Mouse (Mus musculus) forebrain, postnatal 0 days (tissue): Measurements from ENCODE around the gene Gpc4. TPM values are rescaled to one million over a fixed set of nuclear protein-coding genes. Genes with fewer than 3 reads are reported as not detected.

Source experiments
- ATAC-seq: fragments of 200-750 bp; cut with Nextera tagmentation; 2 replicates; pipeline ENCODE4 v1.8.0; 2017; ENCODE audit warnings: mild to moderate bottlenecking, moderate library complexity
- DNase-seq: peaks from one replicate; pipeline ENCODE4 v3.0.0-alpha.2; 2015
- H3K27ac ChIP-seq: fragments of 300-500 bp; sonication (generic); 2 replicates; pipeline ENCODE4 v1.5.1; 2014; ENCODE audit warnings: low read depth, mild to moderate bottlenecking, antibody characterized with exemption, low read length, moderate library complexity, mixed read lengths
- H3K27me3 ChIP-seq: fragments of 300-500 bp; sonication (generic); 2 replicates; pipeline ENCODE4 v1.6.1; 2014; ENCODE audit warnings: mild to moderate bottlenecking, low read length, mixed read lengths; ENCODE audit not compliant: insufficient read depth
- H3K36me3 ChIP-seq: fragments of 300-500 bp; sonication (generic); 2 replicates; pipeline ENCODE4 v1.6.1; 2014; ENCODE audit warnings: mild to moderate bottlenecking, moderate library complexity; ENCODE audit not compliant: insufficient read depth
- H3K4me1 ChIP-seq: fragments of 300-500 bp; sonication (generic); 2 replicates; pipeline ENCODE4 v1.6.1; 2014; ENCODE audit warnings: antibody characterized with exemption; ENCODE audit not compliant: insufficient read depth
- H3K4me2 ChIP-seq: fragments of 300-500 bp; sonication (generic); 2 replicates; pipeline ENCODE4 v1.6.1; 2014; ENCODE audit warnings: low read depth, mild to moderate bottlenecking, moderate library complexity
- H3K4me3 ChIP-seq: fragments of 300-500 bp; sonication (generic); 2 replicates; pipeline ENCODE4 v1.5.1; 2014; ENCODE audit warnings: low read depth, low read length, mixed read lengths
- H3K9ac ChIP-seq: fragments of 300-500 bp; sonication (generic); 2 replicates; pipeline ENCODE4 v1.6.1; 2014; ENCODE audit warnings: mild to moderate bottlenecking
- H3K9me3 ChIP-seq: fragments of 300-500 bp; sonication (generic); 2 replicates; pipeline ENCODE4 v1.6.1; 2016; ENCODE audit warnings: low read length
- CTCF ChIP-seq: sonication (generic); IDR thresholded peaks from 2 replicates; pipeline ENCODE4 v1.5.1; 2016; ENCODE audit warnings: antibody characterized with exemption, control low read depth, low read depth
- WGBS: fragments of 180-500 bp; shearing (Covaris S2); extraction: QIAGEN DNeasy Blood & Tissue Kit; methylation state at CpG from one replicate; pipeline ENCODE4 v1.1.7; 2014; 5-methylcytosine and 5-hydroxymethylcytosine counted together
- polyA plus RNA-seq: library from polyadenylated mRNA; unstranded; fragments of >200 nt; fragmentation: Nextera tagmentation; extraction: Ambion mirVana; gene quantifications from 2 replicates; pipeline ENCODE4 v1.2.1, GENCODE M21; 2015
- total RNA-seq: library from RNA; depleted of rRNA; stranded (reverse); fragments of >200 nt; gene quantifications from 2 replicates; pipeline ENCODE4 v1.2.3, GENCODE M21; 2014

The Gpc4 gene
- total and polyA plus RNA-seq, 2 experiments from 2014 or later, result 3.9 to 12.7 TPM

DNA sequence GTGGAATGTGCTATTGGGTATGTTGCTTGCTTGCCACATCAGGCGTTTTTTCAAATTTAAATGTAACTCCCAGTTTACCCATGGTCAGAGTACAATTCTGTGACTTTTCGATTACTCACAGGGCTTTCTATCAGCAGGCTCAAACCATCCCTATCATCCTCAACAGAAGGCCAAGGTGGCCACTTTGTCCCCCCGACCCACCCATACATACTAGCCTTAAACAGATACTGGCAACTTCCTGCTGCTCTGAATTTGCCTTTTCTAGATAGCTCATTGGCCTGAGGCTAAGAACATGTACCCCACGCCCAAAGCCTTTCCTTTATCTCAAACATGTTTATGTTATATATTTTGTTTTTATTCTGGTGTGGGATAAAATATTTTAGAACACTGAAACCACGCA lies 51.4 kb downstream of the Gpc4 start:
- H3K4me3 ChIP-seq, result no peak overlapping the region
- DNase-seq (no peak), ATAC-seq (no peak)
- TF ChIP-seq CTCF, result no peak
- H3K36me3 ChIP-seq, result no peaks in the 10 kb centered on the region
- no peaks in the 10 kb centered on the region for H3K9me3 ChIP-seq
- no peaks in the 10 kb centered on the region for H3K27me3 ChIP-seq
- WGBS, result 88% methylated on average over 5 of the region's 5 CpGs
- H3K4me2 ChIP-seq, result no peak overlapping the region
- H3K4me1 ChIP-seq, result no peaks in the 10 kb centered on the region
- H3K27ac ChIP-seq, result no peak overlapping the region
- H3K9ac ChIP-seq, result no peak overlapping the region

DNA sequence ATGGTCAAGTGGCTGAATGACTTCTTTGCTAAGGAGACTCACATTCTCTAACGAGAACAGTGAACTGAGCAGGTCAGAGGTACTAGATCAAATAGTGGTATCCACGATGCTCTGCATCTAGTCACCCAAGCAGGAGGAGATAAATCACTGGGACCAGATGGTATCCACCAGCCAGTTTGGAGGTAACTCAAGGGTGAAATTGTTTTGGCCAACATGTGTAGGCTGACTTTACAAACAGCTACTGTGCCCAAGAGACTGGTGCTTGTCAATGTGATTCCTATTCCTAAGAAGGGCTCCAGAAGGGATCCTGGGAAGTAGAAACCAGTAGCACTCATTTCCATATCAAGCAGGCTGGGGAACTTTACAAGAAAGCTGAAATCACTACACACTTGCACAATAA lies 55.4 kb downstream of the Gpc4 start:
- no peak overlapping the region for H3K4me2 ChIP-seq
- 38% methylated on average over 2 of the region's 2 CpGs for WGBS
- H3K27me3 ChIP-seq, result no peaks in the 10 kb centered on the region
- no peak overlapping the region for H3K4me3 ChIP-seq
- no peaks in the 10 kb centered on the region for H3K9me3 ChIP-seq
- H3K36me3 ChIP-seq, result no peaks in the 10 kb centered on the region
- TF ChIP-seq CTCF, result no peak
- ATAC-seq (no peak), DNase-seq (no peak)
- H3K27ac ChIP-seq, result no peak overlapping the region
- no peaks in the 10 kb centered on the region for H3K4me1 ChIP-seq
- no peak overlapping the region for H3K9ac ChIP-seq

DNA sequence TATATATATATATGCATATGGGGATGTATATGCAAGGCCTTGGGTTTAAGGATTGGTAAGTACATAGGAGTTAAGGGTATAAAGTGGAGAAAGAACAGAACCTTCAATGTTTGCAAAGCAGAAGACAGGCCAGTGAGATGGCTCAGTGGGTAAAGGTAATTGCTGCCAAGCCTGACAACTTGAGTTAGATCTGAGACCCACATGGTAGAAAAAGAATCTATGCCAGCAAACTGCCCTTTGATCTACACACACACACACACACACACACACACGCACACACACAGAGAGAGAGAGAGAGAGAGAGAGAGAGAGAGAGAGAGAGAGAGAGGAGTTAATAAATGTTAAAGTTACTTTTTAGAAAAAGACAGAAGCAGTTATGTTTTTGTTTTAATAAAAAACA lies 56.1 kb downstream of the Gpc4 start:
- H3K4me2 ChIP-seq, result no peak overlapping the region
- no peak overlapping the region for H3K4me3 ChIP-seq
- no peak for DNase-seq
- no peak overlapping the region for H3K27ac ChIP-seq
- no peaks in the 10 kb centered on the region for H3K36me3 ChIP-seq
- ATAC-seq, result no peak
- H3K27me3 ChIP-seq, result no peaks in the 10 kb centered on the region
- TF ChIP-seq CTCF, result no peak
- no peaks in the 10 kb centered on the region for H3K4me1 ChIP-seq
- no peak overlapping the region for H3K9ac ChIP-seq
- no peaks in the 10 kb centered on the region for H3K9me3 ChIP-seq
- WGBS, result 67% methylated on average over 1 of the region's 1 CpGs

DNA sequence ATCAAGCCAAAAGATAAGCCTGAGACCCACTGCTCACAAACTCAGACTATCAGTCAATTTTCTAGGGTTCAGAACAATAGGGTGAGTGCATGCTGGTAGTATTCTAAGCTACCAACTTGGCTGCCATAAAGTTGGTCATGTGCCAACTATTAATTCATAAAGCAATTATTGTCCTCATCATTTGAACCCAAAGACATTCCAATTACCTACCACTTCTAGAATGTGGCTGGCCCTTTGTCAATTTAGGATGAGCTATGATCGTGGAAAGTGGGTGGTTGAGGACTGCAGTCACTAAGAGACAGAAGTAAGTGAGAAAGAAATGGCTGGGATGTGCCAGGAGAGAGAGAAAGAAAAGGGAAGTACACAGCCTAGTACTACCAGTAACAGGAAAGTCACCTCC lies 61.3 kb downstream of the Gpc4 start:
- no peaks in the 10 kb centered on the region for H3K9me3 ChIP-seq
- H3K4me2 ChIP-seq, result no peak overlapping the region
- ATAC-seq (no peak), DNase-seq (no peak)
- no peaks in the 10 kb centered on the region for H3K36me3 ChIP-seq
- H3K4me3 ChIP-seq, result no peak overlapping the region
- H3K27ac ChIP-seq, result no peak overlapping the region
- H3K4me1 ChIP-seq, result no peaks in the 10 kb centered on the region
- no peak overlapping the region for H3K9ac ChIP-seq
- no peak for TF ChIP-seq CTCF
- WGBS, result 65% methylated on average over 1 of the region's 1 CpGs
- no peaks in the 10 kb centered on the region for H3K27me3 ChIP-seq

DNA sequence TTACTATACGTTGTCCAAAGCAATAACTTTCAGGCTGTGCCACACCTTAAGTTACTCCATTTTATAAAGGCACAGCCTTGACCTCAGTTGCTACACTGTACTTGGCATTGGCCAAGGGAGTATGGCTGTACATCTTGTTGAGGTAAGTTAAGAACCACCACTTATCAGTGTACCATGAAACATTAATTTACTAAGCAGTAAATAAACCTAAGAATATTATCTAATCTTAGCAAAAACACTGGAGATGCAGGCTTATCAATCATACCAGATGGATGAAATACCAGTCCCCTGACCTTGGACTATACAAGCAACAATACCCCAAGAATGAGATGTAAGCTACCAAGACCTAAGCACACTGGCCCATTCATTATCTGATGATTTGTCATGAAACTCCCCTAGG lies 63.1 kb downstream of the Gpc4 start:
- Histone ChIP-seq H3K4me1 (no peaks in the 10 kb centered on the region), H3K27ac (no peak overlapping the region), H3K4me2 (no peak overlapping the region), H3K36me3 (no peaks in the 10 kb centered on the region), H3K9me3 (no peaks in the 10 kb centered on the region), H3K4me3 (no peak overlapping the region), H3K27me3 (no peaks in the 10 kb centered on the region), H3K9ac (no peak overlapping the region)
- ATAC-seq (no peak), DNase-seq (no peak)
- no peak for TF ChIP-seq CTCF
- 84% methylated on average over 1 of the region's 1 CpGs for WGBS

DNA sequence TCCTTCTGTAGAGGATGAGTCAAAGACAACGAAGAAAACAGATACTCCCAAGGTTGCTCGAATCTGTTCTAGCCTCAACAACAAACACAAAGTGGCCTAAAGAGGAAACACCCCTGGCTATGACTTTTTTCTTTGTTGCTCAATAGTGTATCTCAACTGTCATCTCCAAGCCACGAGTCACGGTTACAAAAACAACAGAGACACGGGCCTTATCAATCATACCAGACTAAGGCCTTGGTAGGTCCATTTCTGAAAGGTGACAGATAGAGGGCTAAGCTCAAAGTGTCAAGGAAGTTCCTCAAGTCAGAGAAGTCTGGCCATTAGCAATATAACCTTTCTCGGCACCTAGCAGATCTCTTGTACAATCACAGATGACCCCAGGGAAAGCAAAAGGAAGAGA lies 63.6 kb downstream of the Gpc4 start:
- Histone ChIP-seq H3K27ac (no peak overlapping the region), H3K36me3 (no peaks in the 10 kb centered on the region), H3K4me3 (no peak overlapping the region), H3K4me1 (no peaks in the 10 kb centered on the region), H3K27me3 (no peaks in the 10 kb centered on the region), H3K4me2 (no peak overlapping the region), H3K9ac (no peak overlapping the region), H3K9me3 (no peaks in the 10 kb centered on the region)
- WGBS, result 82% methylated on average over 6 of the region's 6 CpGs
- TF ChIP-seq CTCF, result no peak
- ATAC-seq (no peak), DNase-seq (no peak)

DNA sequence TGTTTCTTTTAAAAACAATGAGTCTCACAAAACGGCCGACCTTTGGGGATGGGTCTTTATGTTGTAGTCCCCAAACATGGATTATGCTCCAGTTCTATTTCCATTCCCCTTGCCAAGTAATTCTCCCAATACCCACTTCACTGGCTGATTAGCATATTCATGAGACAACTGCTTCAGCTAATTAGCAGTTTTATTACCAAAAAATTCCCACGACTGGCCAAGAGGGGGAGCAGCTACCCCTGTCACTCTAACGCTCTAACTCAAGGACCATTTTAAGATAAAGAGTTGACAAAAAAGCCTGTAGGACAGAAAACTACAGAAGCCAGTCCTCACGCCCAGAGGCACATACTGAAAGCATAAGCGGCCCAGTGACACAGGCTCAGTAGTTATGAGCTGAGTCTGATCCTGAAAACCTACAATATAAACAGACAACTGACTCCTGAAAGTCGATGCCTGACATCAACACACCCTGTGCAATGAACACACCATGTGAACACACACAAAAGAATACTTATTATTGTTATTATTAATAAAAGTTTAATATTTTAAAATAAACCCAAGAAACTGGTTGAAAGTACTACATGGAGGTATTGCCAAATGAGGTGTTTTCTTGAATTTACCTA lies 77.2 kb downstream of the Gpc4 start:
- TF ChIP-seq CTCF, result peak; percentile 50
- H3K9me3 ChIP-seq, result no peaks in the 10 kb centered on the region
- H3K27ac ChIP-seq, result no peak overlapping the region
- WGBS, result 25% methylated on average over 7 of the region's 7 CpGs
- DNase-seq (peak; percentile 56), ATAC-seq (peak; percentile 62)
- H3K9ac ChIP-seq, result no peak overlapping the region
- no peak overlapping the region for H3K4me3 ChIP-seq
- H3K4me1 ChIP-seq, result no peaks in the 10 kb centered on the region
- H3K27me3 ChIP-seq, result no peaks in the 10 kb centered on the region
- H3K36me3 ChIP-seq, result no peaks in the 10 kb centered on the region
- no peak overlapping the region for H3K4me2 ChIP-seq
